Mouse (Mus musculus) lung, adult 2 months (tissue): ENCODE measurements around the gene Apol6.

Experiments used
- CTCF ChIP-seq: fragments of 200-500 bp; IDR thresholded peaks from 2 replicates; pipeline ENCODE4 v1.5.1; 2011; ENCODE audit warnings: mild to moderate bottlenecking, low read length, control low read depth; ENCODE audit not compliant: insufficient read depth
- POLR2A ChIP-seq: fragments of 200-500 bp; IDR thresholded peaks from 2 replicates; pipeline ENCODE4 v1.6.1; 2011; ENCODE audit warnings: low read depth, mild to moderate bottlenecking, control low read depth, low read length, borderline replicate concordance; ENCODE audit errors: extremely low read depth

GRCm38 (mm10) chr15:77105273-77105672 is 60.7 kb downstream of the Apol6 start:
- TF ChIP-seq POLR2A (no peak), CTCF (no peak)
